Mouse (Mus musculus): ENCODE measurements around the gene Lcn10.
"Not testable (repeated sequence)": the region's sequence is repeated elsewhere in the genome, so short reads cannot be mapped to it uniquely, and the experiment has no call there.

Gene Lcn10

DNA sequence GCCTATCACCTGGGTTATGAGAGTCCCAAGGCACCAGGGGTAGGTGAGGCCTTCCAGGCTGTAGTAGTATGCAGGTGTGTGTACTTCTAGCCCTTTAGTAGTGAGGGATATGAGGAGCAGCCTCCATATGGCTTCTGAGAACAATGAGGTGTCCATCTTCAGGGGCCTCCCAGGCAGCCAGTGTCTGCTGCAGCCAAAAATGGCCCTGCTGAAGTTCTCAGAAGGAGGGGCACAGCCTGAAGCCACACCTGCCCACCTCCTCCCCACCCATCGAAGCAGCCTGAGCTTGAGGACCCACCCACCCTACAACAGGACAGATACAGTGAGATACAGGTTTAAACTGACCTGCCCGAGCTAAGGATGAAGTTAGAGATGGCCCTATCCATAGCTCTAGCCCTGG is at the start of gene Lcn10:
TSS of gene Lcn10 (plus strand) at position 301 of the 400 bp plus-strand sequence.
- no peak for DNase-seq (ENCODE audit: low spot score in 2 of 2)

DNA sequence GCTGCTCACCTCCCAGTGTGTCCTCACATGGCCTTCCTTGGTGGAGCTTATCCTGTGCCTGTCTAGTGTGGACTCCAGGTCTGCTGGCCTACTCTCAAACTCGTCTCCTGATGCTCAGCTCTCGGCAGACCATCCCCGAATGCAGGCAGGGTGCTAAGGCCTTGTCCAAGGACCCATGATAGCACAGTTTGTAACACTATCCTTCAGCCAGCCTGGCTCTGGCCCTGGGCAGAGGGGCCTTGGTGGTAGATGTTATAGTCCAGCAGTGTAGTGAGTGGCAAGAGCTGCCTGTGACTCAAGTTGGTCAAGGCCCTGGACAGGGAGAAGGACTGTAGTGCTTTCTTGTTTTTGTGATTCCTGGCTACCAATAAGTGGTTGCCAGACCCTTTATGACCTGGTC is 48.9 kb upstream of the Lcn10 start:
- no peak for DNase-seq (ENCODE audit: low spot score in 2 of 2)

GRCm38 (mm10) chr2:25634046-25634445 is 48.5 kb upstream of the Lcn10 start:
- DNase-seq (ENCODE audit: low spot score in 2 of 2), result no peak

- no peak for DNase-seq (ENCODE audit: low spot score in 2 of 2)
These were observed 42.6 kb upstream of the Lcn10 start for GRCm38 (mm10) chr2:25639890-25640289.

DNA sequence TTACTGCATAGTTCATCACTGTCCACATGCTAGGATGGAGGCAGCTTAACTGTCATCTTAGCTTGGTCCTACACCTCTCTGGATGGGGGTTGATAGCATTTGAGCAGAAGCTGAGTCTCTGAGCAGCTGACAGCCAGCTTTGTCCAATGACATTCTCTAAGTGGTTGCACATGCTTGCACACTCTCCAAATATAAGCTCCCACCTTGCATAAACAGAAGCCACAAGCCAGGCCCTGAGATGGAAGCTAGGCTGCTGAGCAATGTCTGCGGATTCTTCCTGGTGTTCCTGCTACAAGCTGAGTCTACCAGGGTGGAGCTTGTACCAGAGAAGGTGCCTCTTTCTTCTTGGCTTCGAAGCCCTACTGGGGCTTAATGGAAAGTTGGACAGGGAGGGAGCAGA is 29.6 kb upstream of the Lcn10 start, which contains the start of gene Lcn8:
TSS of gene Lcn8 (plus strand) at position 219 of the 400 bp plus-strand sequence.
- DNase-seq (ENCODE audit: low spot score in 2 of 2), result no peak

DNA sequence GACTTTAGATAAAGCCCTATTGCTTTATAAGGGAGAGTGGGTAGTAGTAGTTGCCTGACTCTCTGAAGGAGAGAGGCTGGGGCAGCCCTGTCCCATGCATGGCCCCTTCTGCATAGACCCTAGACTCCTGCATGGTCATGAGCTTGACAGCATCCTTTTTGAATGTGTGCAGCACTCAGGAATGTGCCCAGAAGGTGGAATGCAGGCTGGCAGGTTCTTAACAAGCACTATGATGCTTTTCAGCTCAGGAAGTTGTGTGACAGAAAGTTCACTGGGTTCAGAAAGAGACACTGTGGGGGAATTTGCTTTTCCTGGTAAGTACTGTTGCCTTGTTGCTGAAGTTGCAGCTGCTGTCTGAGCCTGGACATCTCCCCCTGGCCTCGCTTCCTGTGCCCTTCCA is 28.0 kb upstream of the Lcn10 start:
- no peak for DNase-seq (ENCODE audit: low spot score in 2 of 2)

DNA sequence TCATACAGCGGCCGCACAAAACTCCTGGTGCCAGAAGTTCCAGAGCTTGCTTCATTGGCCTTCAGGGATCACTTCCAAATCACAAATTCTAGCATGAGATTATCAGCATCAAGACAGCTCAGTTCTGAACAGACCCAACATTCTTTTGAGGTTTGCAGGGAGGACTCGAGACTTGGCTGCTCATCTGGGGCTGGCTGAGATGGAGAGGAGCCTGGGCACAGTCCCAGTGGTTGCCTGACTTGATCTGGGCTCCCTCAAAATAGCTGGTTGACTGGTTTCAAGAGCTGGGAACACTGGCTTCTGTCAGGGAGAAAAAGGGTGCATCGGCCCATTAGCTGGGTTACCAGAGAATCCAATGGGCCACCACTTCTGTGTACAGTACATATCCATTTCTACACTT is 25.8 kb upstream of the Lcn10 start:
- DNase-seq (ENCODE audit: low spot score in 2 of 2), result peak in 1 of 2 experiments; percentile 10

DNA sequence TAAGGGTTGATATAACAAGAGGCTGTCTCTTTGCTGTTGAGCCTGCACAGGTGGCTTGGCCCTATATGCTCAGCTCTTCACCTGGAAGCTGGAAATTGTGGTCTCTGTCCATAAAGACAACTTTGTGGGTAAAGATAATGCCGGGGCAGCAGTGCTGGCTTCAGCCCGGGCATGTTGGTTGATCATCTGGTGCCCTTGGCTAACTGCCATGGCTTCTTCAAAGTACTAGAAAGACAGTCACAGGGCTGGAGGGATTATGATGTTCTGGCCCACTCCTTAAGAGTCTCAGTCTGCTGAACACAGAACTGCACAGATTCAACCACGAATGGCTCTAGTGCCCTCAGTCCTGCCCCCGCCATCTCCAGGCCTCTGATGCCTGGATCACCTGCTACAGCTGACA is 25.3 kb upstream of the Lcn10 start:
- DNase-seq (ENCODE audit: low spot score in 2 of 2), result no peak

DNA sequence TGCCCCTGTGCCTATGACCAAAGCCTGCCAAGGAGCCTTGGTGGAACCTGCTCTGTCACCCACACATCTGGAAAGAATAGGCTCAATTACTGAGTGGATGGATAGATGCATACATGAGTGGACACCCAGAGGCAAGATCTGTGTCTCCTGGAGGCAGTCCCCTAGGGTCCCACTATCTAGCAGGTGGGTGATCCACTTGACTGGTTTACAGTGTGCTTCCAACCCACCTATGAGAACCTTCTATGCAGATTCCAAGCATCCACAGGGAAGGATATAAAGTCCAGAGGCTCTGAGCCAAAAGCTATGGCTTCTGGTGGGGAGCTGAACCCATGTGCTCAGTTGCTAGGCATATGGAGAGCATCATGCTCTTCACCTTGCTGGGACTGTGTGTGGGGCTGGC is 24.9 kb upstream of the Lcn10 start, which contains the start of gene Lcn5:
TSS of gene Lcn5 (plus strand) at position 301 of the 400 bp plus-strand sequence.
- DNase-seq (ENCODE audit: low spot score in 2 of 2), result no peak

DNA sequence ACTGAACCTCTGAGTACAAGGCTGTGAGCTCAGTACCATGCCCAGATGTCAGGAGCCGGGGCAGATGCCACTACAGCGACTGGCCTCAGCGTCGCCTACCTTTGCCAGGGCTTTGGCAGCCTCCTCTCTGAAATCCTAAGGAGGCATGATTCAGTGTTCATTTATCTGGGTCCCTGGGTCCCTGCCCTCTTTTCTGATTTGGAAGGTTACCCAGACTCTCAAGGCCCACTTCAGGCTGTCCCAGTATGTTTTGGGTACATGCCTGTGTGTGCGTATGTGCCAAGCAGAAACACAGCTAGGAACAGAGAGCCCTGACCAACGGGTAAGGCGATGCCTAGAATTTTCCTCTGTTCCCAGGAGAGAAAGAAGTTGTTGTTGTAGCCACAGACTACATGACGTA is 22.2 kb upstream of the Lcn10 start:
- DNase-seq (ENCODE audit: low spot score in 2 of 2), result no peak

GRCm38 (mm10) chr2:25661245-25661970 is 21.1 kb upstream of the Lcn10 start:
- DNase-seq (ENCODE audit: low spot score in 2 of 2), result no peak

- no peak for DNase-seq (ENCODE audit: low spot score in 2 of 2)
These were observed 19.0 kb upstream of the Lcn10 start for GRCm38 (mm10) chr2:25663511-25663910.

DNA sequence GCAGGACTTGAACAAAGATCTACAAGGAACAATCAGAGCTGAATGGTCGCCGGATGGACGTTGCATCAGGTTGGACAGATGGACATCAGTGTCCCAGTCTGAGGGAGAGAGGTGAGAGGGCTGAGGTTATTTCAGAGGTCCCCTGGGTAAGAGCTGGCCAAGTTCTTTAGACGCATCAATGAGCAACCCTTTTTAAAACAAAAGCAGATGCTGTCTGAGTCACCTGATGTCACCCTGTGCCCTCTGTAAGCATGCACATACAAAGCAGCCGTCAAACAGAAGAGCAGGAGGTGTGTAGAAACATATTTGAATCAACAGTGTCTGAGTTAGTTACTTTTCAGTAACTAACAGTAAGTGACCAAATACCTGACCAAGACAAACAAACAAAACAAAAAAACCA is 18.4 kb upstream of the Lcn10 start:
- DNase-seq (ENCODE audit: low spot score in 2 of 2), result no peak

- no peak for DNase-seq (ENCODE audit: low spot score in 2 of 2)
These were observed 16.0 kb upstream of the Lcn10 start for GRCm38 (mm10) chr2:25666516-25666915.

GRCm38 (mm10) chr2:25676486-25676885 is 6.0 kb upstream of the Lcn10 start, which contains the start of gene Lcn6:
Gene Lcn6 (plus strand): TSS chr2:25676786.
- no peak for DNase-seq (ENCODE audit: low spot score in 2 of 2)

GRCm38 (mm10) chr2:25679559-25679958 is 3.0 kb upstream of the Lcn10 start:
- no peak for DNase-seq (ENCODE audit: low spot score in 2 of 2)

DNA sequence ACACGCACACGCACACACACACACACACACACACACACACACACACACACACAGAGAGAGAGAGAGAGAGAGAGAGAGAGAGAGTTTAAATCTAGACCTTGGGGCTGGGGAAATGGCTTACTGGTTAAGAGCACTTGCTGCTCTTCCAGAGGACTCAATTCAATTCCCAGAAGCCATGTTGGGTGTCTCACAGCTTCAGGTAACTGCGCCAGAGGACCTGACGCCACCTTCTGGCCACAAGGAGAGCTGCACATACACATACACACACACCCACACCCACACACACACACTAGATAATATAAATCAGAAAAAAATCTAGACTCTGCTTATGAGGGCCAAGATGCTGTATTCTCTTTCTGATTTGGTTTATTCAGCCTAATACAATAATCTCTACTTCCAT is 4.4 kb downstream of the Lcn10 start:
- DNase-seq (ENCODE audit: low spot score in 2 of 2), result no peak

- no peak for DNase-seq (ENCODE audit: low spot score in 2 of 2)
These were observed 12.1 kb downstream of the Lcn10 start for GRCm38 (mm10) chr2:25694605-25695004.

GRCm38 (mm10) chr2:25696951-25697350 is 14.4 kb downstream of the Lcn10 start:
- no peak for DNase-seq (ENCODE audit: low spot score in 2 of 2)

- no peak for DNase-seq (ENCODE audit: low spot score in 2 of 2)
These were observed 16.2 kb downstream of the Lcn10 start for GRCm38 (mm10) chr2:25698696-25699095.

- not testable (repeated sequence) for DNase-seq (ENCODE audit: low spot score in 2 of 2)
These were observed 17.2 kb downstream of the Lcn10 start, which contains the start of gene Obp2a for GRCm38 (mm10) chr2:25699743-25700142. Gene Obp2a (plus strand): TSS chr2:25700043.

DNA sequence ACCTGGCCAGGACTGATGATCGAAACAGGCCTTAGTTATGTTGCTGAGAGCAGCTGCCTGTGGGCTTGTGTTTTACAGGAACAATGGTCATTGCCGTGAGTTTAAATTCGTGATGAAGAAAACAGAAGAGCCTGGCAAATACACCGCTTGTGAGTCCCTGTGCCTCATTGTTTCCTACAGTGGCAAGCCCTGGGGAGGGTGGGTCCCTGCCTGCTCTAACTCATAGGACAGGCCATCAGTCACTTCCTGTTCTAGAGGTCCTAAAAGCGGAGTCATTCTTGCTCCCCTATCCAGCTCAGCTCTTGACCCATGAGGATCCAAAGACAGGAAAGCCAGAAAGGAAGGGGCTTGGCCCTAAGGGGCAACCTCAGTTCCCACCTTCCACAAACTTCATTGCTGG is 18.5 kb downstream of the Lcn10 start:
- no peak for DNase-seq (ENCODE audit: low spot score in 2 of 2)

DNA sequence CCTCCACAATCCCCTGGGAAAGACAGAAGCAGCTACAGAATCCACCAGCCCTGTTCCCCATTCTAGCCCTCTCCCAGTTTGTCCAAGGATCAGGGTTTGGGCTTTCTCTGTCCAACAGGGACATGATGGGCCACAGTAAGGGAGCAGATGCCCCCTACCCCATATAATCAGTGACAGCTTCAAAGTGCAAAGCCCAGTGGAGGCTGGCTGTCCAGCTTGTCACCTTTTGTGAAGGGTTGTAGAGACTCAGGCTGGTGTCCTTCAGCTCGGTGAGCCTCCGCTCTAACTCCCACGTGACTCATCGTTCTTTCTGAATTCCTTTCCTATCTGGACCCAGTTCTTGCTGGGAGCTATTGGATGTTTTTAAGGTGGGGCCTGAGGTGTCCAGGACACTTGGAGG is 21.2 kb downstream of the Lcn10 start:
- DNase-seq (ENCODE audit: low spot score in 2 of 2), result no peak

Data from right cerebral cortex, postnatal 36 days (tissue).